Mouse (Mus musculus) heart, embryonic 11.5 days (tissue): ENCODE measurements around the gene Gm10272. TPM values are rescaled to one million over a fixed set of nuclear protein-coding genes. Genes with fewer than 3 reads are reported as not detected.
A peak's percentile ranks its signal among the peaks of the same experiment; 100 is the strongest.

Source experiments
- ATAC-seq: fragments of 200-750 bp; cut with Nextera tagmentation; replicated peaks from 2 replicates; pipeline ENCODE4 v1.8.0; 2017; ENCODE audit warnings: moderate library complexity; ENCODE audit not compliant: insufficient number of reproducible peaks, low FRiP score, low TSS enrichment
- H3K27ac ChIP-seq: fragments of 300-500 bp; sonication (generic); 2 replicates; pipeline ENCODE4 v1.5.1; 2014; ENCODE audit warnings: mild to moderate bottlenecking, low read depth, low read length
- H3K27me3 ChIP-seq: fragments of 300-500 bp; sonication (generic); 2 replicates; pipeline ENCODE4 v1.6.1; 2014; ENCODE audit warnings: mild to moderate bottlenecking, low read length, mixed read lengths; ENCODE audit not compliant: control insufficient read depth, insufficient read depth
- H3K36me3 ChIP-seq: fragments of 300-500 bp; sonication (generic); 2 replicates; pipeline ENCODE4 v1.6.1; 2014; ENCODE audit warnings: mild to moderate bottlenecking, low read length, moderate library complexity, mixed read lengths; ENCODE audit not compliant: control insufficient read depth, insufficient read depth
- H3K4me1 ChIP-seq: fragments of 300-500 bp; sonication (generic); 2 replicates; pipeline ENCODE4 v1.6.1; 2014; ENCODE audit warnings: low read length; ENCODE audit not compliant: control insufficient read depth, insufficient read depth
- H3K4me2 ChIP-seq: fragments of 300-500 bp; sonication (generic); 2 replicates; pipeline ENCODE4 v1.6.1; 2014; ENCODE audit warnings: mild to moderate bottlenecking, moderate library complexity
- H3K4me3 ChIP-seq: fragments of 300-500 bp; sonication (generic); 2 replicates; pipeline ENCODE4 v1.5.1; 2014; ENCODE audit warnings: low read depth, low read length
- H3K9ac ChIP-seq: fragments of 300-500 bp; sonication (generic); 2 replicates; pipeline ENCODE4 v1.6.1; 2014; ENCODE audit warnings: mild to moderate bottlenecking, low read depth, low read length, moderate library complexity
- H3K9me3 ChIP-seq: fragments of 300-500 bp; sonication (generic); replicated peaks from 2 replicates; pipeline ENCODE4 v1.6.1; 2016; ENCODE audit warnings: low read length; ENCODE audit not compliant: control insufficient read depth
- WGBS: fragments of 180-500 bp; shearing (Covaris S2); extraction: QIAGEN DNeasy Blood & Tissue Kit; methylation state at CpG from one replicate; pipeline ENCODE4 v1.1.7; 2014; ENCODE audit not compliant: insufficient replicate concordance; 5-methylcytosine and 5-hydroxymethylcytosine counted together
- polyA plus RNA-seq: library from polyadenylated mRNA; unstranded; fragments of >200 nt; fragmentation: Nextera tagmentation; extraction: Ambion mirVana; gene quantifications from 2 replicates; pipeline ENCODE4 v1.2.1, GENCODE M21; 2014

The Gm10272 gene
- polyA plus RNA-seq = not detected in 2 replicates

- Histone ChIP-seq H3K4me1 (no peaks in the 10 kb centered on the region), H3K36me3 (no peaks in the 10 kb centered on the region), H3K9ac (no peak within 1 kb of the TSS), H3K27ac (no peak within 1 kb of the TSS), H3K4me3 (no peak within 1 kb of the TSS), H3K9me3 (no peaks in the 10 kb centered on the region), H3K4me2 (no peak within 1 kb of the TSS), H3K27me3 (no peaks in the 10 kb centered on the region)
- WGBS = 70% methylated on average over 1 of the region's 1 CpGs
- no peak for ATAC-seq
Measured at GRCm38 (mm10) chr10:77706326-77706725, at the start of gene Gm10272. TSS of gene Gm10272 (plus strand) at chr10:77706626.

GRCm38 (mm10) chr10:77658286-77658994, 48.0 kb upstream of the Gm10272 start:
- no peaks in the 10 kb centered on the region for H3K36me3 ChIP-seq
- H3K4me2 ChIP-seq = no peak overlapping the region
- no peak overlapping the region for H3K4me3 ChIP-seq
- H3K4me1 ChIP-seq = no peaks in the 10 kb centered on the region
- H3K9me3 ChIP-seq = no peaks in the 10 kb centered on the region
- no peak overlapping the region for H3K9ac ChIP-seq
- no peak overlapping the region for H3K27ac ChIP-seq
- H3K27me3 ChIP-seq = no peaks in the 10 kb centered on the region; the same call in 1 of the 2 replicates
- WGBS = 65% methylated on average over 15 of the region's 15 CpGs
- no peak for ATAC-seq

- peaks cover 16% of the 10 kb centered on the region for H3K27me3 ChIP-seq
- H3K9ac ChIP-seq = no peak overlapping the region
- H3K4me3 ChIP-seq = no peak overlapping the region
- H3K4me2 ChIP-seq = peak overlapping the region; percentile 50
- no peaks in the 10 kb centered on the region for H3K36me3 ChIP-seq
- no peaks in the 10 kb centered on the region for H3K9me3 ChIP-seq
- no peak for ATAC-seq
- WGBS = 31% methylated on average over 43 of the region's 43 CpGs
- no peak overlapping the region for H3K27ac ChIP-seq
- H3K4me1 ChIP-seq = no peaks in the 10 kb centered on the region
Measured at GRCm38 (mm10) chr10:77663949-77664665, 42.3 kb upstream of the Gm10272 start.

- Histone ChIP-seq H3K4me2 (no peak overlapping the region), H3K9me3 (no peaks in the 10 kb centered on the region), H3K4me3 (no peak overlapping the region), H3K9ac (no peak overlapping the region), H3K27me3 (peaks cover 16% of the 10 kb centered on the region), H3K36me3 (no peaks in the 10 kb centered on the region), H3K27ac (no peak overlapping the region), H3K4me1 (no peaks in the 10 kb centered on the region; the same call in 1 of the 2 replicates)
- no peak for ATAC-seq
- 82% methylated on average over 8 of the region's 8 CpGs for WGBS
Measured at GRCm38 (mm10) chr10:77666342-77666741, 40.1 kb upstream of the Gm10272 start.

GRCm38 (mm10) chr10:77667402-77667801, 39.0 kb upstream of the Gm10272 start:
- Histone ChIP-seq H3K9ac (no peak overlapping the region), H3K9me3 (no peaks in the 10 kb centered on the region), H3K27me3 (peaks cover 16% of the 10 kb centered on the region), H3K4me3 (no peak overlapping the region), H3K4me2 (no peak overlapping the region), H3K27ac (no peak overlapping the region), H3K36me3 (no peaks in the 10 kb centered on the region), H3K4me1 (no peaks in the 10 kb centered on the region; the same call in 1 of the 2 replicates)
- 72% methylated on average over 4 of the region's 4 CpGs for WGBS
- ATAC-seq = no peak

- Histone ChIP-seq H3K9me3 (no peaks in the 10 kb centered on the region), H3K9ac (no peak overlapping the region), H3K4me1 (no peaks in the 10 kb centered on the region; the same call in 1 of the 2 replicates), H3K4me3 (no peak overlapping the region), H3K27me3 (peaks cover 11% of the 10 kb centered on the region), H3K4me2 (no peak overlapping the region), H3K27ac (peak overlapping the region; percentile 73), H3K36me3 (no peaks in the 10 kb centered on the region)
- ATAC-seq = no peak
- WGBS = 83% methylated on average over 4 of the region's 4 CpGs
Measured at GRCm38 (mm10) chr10:77670710-77671109, 35.7 kb upstream of the Gm10272 start.

GRCm38 (mm10) chr10:77671519-77671918, 34.9 kb upstream of the Gm10272 start:
- Histone ChIP-seq H3K27me3 (peaks cover 19% of the 10 kb centered on the region), H3K9me3 (no peaks in the 10 kb centered on the region), H3K36me3 (no peaks in the 10 kb centered on the region), H3K4me1 (no peaks in the 10 kb centered on the region; the same call in 1 of the 2 replicates), H3K9ac (no peak overlapping the region), H3K4me2 (no peak overlapping the region), H3K4me3 (no peak overlapping the region), H3K27ac (peak overlapping the region; percentile 73)
- 15% methylated on average over 4 of the region's 4 CpGs for WGBS
- peak; percentile 82 for ATAC-seq

GRCm38 (mm10) chr10:77673765-77674164, 32.7 kb upstream of the Gm10272 start:
- Histone ChIP-seq H3K9ac (no peak overlapping the region), H3K9me3 (no peaks in the 10 kb centered on the region), H3K36me3 (no peaks in the 10 kb centered on the region), H3K4me2 (no peak overlapping the region), H3K27ac (no peak overlapping the region), H3K4me1 (peaks cover 5% of the 10 kb centered on the region), H3K27me3 (peaks cover 40% of the 10 kb centered on the region), H3K4me3 (no peak overlapping the region)
- 52% methylated on average over 13 of the region's 13 CpGs for WGBS
- no peak for ATAC-seq
